Mouse (Mus musculus): ENCODE measurements around the gene Slc35g2. TPM values are rescaled to one million over a fixed set of nuclear protein-coding genes. Genes with fewer than 3 reads are reported as not detected.

Gene Slc35g2
- total RNA-seq, 2 experiments from 2014 or later, result 0.27 to 0.64 TPM

DNA sequence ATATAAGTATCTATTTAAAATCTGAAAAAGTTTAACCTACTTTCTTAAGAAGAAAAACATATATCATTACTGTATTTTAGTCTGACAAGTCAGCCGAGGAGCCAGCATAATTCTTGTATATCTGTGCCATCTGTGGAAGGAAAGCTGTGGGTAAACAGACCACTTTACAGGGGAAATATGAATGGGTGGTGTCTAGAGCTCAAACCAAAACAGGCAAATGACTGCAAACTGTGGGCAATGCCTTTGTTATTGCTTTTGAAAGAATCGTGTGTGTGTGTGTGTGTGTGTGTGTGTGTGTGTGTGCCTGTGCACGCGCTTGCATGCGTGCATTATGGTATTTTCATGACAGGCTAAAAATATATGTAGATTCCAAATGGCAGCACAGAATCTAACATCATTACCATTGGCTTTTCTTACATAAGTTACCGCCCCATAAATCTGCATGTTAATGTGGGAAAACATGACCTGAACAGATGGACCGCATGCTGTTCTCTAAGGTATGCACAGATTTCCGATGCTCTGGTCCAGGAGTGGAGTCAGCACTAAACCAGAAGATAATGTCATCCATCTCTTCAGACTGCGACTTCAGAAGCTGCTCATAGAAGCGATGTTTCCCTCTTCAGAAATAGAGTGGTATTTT lies 10.5 kb downstream of the Slc35g2 start:
- DNase-seq, result no peak
- intact Hi-C loops (cut with DNase I), result no loop called here

DNA sequence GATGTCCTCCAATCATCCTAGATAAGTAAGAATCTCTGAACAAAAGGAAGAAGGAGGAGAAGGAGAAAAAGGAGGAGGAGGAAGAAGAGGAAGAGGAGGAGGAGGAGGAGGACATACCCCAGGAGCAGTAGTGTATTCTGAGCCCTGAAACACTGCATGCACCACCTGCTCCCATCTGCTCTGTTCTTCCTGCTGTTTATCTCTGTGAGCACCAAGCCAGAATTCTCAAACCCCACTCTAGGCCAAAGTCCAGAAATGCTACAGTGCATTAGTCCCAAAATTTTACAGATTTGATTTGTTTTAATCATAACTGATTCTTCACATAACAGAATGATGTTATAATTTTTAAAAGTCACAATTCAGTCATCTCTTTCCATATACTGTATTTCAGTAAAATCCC lies 11.9 kb downstream of the Slc35g2 start:
- intact Hi-C loops (cut with DNase I), result no loop called here
- no peak for DNase-seq

DNA sequence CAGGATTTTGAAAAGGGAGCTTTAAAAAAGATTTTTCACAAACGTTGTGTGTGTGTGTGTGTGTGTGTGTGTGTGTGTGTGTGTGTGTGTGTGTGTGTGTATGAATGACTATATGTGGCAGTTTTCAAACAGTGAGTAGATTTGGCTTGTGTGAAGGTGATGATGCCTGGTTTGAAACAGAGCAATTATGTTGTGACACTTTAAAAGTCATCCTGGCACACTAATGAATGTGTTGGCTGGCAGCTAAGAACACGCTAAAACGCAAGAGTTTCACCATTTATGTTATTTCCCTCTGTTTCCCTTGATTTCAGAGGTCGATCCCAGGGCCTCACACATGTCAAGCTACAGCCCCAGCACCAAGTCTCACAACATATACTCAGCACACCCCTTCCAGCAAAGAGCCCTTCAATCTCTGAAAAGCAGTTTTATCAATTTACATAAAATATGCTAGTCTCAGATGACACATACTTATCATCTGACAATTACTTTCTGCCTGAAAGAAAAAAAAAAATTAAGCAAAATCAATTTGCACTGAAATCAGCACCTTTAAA lies 12.8 kb downstream of the Slc35g2 start:
- no peak for DNase-seq
- intact Hi-C loops (cut with DNase I), result no loop called here

DNA sequence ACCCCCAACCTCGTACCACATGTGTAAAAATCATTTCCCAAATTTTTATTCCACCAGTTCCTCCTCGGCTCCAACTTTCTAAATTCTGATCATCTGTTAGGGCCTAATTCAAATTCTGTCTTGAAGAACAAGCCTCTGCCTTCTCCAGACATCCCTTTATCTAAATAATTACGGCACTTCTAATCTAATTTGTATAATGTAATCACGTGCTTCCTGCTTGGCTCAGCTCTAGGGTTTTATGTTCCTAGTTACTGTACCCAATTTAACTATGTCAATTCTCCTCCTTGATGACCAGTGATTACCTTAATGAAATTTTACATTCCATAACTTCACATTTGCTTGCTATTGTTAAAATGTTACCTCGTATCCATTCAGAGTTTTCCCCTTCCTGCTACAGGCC lies 15.2 kb downstream of the Slc35g2 start:
- intact Hi-C loops (cut with DNase I), result no loop called here
- no peak for DNase-seq

DNA sequence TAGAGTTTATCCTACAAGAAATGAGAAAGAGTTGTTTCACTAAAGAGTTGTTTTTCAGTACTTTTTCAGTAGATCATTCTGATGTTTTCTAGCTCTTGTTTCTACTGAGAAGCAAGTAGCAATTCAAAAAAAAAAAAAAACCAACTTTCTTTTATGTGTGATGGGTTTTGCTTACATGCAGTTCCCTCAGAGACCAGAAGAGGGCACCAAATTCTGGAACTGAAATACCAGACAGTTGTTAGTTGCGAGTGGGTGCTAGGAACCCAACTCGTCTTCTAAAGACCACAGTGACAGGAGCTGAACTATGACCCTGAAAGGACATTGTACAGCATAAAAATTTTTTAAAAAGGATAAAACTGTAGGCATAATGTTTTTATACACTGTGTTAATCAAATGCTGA lies 22.6 kb downstream of the Slc35g2 start:
- DNase-seq, result no peak
- intact Hi-C loops (cut with DNase I), result loop anchor here (5.0 kb wide), 1 partner anchor 94 kb away; no protein-coding TSS in a partner anchor

DNA sequence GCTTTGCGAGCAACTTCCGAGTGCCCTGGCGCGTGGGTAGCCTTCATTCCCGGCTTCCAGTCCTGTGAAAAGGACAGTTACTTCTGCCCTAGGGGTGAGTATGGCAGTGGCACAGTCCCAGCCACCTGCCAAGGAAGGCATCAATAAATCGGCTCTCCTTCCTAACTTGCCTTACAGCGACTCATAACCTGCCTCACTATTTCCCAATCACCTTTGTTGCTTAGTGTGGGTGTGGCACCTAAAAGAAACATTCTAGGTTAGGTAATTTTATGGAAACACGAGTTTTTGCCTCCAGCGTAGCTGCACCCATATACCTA lies 24.3 kb downstream of the Slc35g2 start:
- intact Hi-C loops (cut with DNase I), result loop anchor here (5.0 kb wide), 1 partner anchor 96 kb away; no protein-coding TSS in a partner anchor
- DNase-seq, result no peak

DNA sequence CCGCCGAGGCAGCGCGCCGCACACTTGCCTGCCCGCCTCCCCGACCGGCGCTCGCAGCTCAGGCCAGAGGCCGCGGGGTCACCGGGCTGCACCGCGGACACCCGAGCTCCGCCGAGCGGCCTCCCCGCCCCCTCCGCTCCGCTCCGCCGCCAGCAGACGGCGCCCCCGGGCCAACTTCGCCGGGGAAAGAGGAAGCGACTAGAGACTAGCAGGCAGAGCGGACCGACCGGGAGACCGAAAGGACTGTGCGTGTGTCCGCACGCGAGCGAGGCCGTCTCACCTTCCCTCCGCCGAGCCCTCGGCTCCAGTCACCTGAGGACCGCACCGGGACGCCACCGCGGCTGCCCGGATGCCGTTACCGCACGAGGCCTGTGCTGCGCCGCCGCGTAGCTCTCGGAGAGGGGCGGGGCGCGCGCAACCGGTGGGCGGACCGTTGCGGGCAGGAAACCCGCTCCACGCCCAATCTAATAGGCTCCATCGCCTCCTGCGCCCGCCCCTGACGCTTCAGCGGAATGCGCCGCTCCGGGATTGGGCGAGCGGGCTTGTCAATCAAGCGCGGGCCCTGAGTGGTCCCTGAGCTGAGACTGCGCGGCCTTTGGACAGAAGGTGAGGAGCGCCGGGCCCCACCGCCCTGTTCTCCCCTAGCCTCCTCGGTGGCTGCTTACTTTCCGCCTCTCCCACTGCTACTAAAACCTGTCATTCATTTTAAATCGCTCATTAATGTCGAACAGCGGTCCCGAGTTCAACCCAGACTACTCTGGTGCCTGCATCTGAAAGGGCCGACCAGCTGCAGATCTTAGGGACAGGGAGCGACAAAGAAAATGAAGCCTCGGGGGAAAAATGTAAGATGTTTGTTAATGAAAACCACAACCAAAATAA lies 24.9 kb downstream of the Slc35g2 start, which contains the start of gene Nck1:
Gene Nck1 (minus strand): TSS at position 420 of the 879 bp plus-strand sequence.
- intact Hi-C loops (cut with DNase I), result loop anchor here (5.0 kb wide), 1 partner anchor 96 kb away; no protein-coding TSS in a partner anchor
- DNase-seq, result peak; percentile 98

DNA sequence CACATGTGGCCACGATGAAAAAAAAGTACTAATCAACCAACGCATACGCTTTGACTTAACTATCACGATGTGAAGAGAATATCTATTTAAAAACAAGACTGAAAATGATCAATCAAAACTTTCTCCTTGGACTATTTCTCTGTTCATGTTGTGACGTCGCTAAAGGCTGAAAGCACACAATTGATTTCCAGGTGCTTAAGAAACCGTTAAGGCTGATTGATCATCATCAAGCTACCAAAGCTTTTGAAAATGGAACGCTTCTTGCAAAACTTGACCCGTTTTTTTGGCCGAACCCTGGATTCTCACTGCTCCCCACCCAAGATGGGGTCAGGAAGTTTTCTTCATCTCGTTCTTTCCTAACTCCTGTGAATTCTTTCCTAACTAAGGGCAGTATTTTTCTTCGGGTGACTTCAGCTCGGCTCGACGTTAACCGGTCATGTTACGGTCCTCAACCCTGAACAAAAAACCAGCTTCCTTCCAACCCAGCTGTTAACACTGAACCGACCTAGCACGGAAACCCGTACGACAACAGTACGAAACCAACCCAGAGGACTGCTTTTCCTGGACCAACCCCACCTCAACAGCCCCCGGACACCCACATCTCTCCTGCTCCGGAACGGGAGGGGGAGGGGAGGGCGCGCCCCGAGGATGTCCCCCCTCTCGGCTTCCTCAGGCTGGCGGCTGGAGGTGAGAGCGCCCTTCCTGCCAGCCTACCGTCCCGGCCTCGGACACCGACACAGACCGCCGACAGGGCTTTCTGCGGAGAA lies 25.8 kb downstream of the Slc35g2 start:
- intact Hi-C loops (cut with DNase I), result loop anchor here (5.0 kb wide), 1 partner anchor 97 kb away; no protein-coding TSS in a partner anchor
- no peak for DNase-seq

DNA sequence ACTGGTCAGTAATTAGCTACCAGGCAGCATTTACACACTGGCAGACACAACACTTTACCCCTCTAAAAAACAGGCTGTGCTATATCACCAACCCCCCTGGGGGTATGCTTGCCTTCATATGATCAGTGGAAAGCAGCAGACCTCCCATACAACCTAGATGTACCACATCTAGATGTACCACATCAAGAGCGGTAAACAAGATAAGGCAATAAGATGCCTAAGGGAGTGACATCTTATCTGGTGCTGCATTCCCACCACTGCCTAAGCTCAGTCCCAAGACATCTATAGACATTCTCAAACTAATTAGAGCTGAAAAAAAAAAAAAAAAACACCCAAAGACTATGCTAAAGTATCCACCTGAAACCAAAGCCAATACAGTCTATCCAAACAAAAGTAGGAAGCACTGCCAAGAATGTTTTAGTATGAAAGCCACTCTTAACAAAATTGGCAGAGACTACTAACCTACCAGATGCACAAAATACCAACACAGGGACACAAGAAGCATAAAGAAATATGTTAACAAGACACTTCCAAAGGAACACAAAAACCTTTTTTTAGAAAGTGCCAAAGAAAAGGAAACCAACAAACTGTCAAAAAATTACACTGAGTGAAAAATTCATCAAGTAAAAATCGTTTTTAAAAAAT lies 35.1 kb downstream of the Slc35g2 start:
- intact Hi-C loops (cut with DNase I), result no loop called here

DNA sequence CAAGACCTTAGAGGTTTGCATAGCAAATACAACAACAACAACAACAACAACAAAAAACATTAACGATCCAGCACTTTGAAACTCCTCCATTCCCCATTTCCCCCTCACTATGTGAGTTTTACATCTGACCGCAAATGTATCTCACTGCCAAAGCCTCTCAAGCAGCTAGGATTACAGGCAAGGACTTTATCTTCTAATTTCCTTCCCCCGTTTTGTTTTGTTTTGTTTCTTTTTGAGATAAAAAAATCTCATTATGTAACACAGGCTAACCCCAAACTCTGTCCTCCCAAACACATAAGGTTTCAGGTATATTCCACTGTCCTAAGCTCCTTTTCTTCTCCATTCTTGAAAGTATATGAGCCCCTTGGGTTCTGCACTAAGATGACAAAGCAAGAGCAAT lies 36.2 kb downstream of the Slc35g2 start:
- DNase-seq, result no peak
- intact Hi-C loops (cut with DNase I), result no loop called here

More for the DNA sequence above, 35.1 kb downstream of the Slc35g2 start:
- no peak for DNase-seq

DNA sequence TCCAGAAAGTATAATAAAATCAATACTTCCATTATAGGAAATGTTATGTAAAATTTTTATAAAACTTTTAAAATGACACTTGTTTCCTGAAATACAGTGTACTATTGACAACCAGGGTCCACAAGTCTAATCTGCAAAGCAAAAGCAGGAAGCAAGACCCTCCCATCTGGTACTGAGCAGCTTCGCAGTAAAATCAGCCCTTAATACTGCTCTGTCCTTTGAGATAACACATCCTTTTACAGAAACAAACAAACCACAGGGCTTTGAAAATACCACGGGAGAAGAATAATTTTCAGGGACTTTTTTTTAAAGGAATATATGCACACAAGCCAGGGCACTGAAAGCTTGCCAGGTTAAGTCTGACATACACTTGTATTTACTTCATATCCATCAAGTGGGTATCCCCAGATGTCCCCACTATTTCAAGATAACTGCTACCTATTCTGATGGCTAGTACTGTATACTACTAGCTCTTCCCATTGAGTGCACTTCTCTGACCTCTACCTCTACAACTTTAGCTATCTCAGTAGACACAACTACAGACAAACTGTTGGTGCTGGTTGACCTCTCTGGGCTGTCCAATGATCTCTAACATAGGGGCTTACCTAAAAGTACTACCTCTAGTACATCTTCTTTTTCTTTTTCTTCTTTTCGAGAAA lies 37.9 kb downstream of the Slc35g2 start:
- intact Hi-C loops (cut with DNase I), result no loop called here
- DNase-seq, result no peak

DNA sequence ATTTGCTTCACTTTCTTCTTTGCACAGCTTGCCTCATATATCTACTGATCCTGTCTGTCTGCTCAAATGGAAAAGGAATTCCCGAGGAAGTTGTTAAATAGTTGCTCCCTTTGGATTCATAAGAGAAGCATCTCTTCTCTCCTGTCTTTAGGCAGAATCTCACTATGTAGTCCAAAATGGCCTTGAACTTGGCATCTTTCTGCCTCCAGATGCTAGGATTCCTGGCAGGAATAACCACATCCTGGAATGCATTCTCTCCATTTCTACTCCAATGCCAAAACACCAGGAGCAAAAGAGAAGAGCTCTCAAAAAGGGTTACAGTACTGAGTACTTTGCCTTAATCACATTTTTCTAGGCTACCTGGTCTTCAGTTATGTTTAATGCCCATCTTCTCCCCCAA lies 39.6 kb downstream of the Slc35g2 start:
- no peak for DNase-seq
- intact Hi-C loops (cut with DNase I), result no loop called here

DNA sequence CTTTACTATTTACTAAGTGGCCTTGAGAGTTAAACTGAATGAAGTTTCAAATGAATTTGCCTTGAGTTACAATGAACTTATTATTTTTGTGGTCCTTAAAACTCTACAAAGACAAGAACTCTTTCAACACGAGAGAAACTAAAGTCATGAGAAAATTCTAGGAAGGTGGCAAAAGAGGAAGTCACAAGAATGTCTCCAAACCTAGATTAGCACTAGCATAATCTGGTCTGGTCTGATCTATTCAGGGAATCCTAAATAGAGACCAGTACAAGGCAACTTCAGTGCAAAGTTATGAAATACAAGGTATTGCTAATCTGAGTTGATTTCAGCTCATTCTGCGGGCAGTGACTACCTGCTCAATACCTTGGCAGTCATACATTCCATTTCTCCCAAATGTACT lies 45.7 kb downstream of the Slc35g2 start:
- DNase-seq, result no peak
- intact Hi-C loops (cut with DNase I), result no loop called here

DNA sequence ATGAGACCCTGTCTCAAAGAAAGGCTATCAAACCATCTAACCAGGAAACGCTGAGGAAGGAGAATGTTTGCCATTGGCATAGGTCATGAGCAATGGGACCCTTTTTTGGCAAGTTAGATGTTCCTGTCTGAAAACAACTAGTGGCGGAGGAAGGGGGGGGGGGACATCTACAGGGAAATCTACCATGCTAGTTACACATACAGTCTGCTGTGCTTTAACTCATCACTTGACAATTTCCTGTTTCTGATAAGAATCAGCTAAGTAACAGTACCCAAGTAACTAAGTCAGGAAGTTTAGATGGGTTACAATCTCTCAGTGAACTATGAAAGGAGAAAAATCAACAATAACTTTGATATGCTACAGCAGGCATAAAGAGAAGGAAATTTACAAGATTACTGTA lies 48.9 kb downstream of the Slc35g2 start:
- no peak for DNase-seq
- intact Hi-C loops (cut with DNase I), result loop anchor here (5.0 kb wide), 1 partner anchor 395 kb away; no protein-coding TSS in a partner anchor

DNA sequence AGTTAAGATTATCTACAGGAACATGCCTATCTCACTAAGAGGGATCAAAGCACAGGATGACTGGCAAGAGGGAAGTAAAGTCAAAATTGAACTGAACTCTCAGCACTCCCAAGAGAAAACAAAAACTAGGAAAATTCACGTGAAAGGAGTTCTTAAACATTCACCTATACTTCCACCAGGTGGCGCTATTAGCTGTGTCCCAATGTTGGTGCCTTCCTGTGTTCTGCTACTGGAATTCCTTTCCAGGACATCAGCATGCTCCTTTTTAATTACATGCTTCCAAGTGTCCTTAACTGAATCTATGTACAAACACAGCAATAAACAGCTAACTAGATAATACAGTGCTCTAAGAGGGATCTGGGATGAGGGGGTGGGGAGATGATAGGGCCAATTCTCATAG lies 50.3 kb downstream of the Slc35g2 start:
- peak in 1 of 2 experiments; percentile 30 for DNase-seq
- intact Hi-C loops (cut with DNase I), result loop anchor here (2.0 to 5.0 kb wide), 2 partner anchors 122 to 397 kb away; no protein-coding TSS in a partner anchor

DNA sequence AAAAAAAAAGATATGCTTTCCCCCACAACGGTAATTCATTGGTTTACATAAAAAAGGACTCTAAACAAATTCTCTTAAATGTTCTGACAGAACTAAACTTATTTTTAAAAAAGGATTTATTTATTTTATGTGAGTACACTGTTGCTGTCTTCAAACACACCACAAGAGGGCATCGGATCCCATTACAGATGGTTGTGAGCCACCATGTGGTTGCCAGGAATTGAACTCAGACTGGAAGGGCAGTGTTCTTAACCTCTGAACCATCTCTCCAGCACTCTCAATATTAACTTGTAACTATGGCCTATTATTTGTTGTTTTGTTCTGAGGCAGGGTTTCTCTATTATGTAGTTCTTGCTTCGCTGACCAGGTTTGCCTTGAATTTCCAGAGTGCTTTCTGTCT lies 50.9 kb downstream of the Slc35g2 start:
- DNase-seq, result no peak
- intact Hi-C loops (cut with DNase I), result loop anchor here (2.0 to 5.0 kb wide), 2 partner anchors 123 to 397 kb away; no protein-coding TSS in a partner anchor

DNA sequence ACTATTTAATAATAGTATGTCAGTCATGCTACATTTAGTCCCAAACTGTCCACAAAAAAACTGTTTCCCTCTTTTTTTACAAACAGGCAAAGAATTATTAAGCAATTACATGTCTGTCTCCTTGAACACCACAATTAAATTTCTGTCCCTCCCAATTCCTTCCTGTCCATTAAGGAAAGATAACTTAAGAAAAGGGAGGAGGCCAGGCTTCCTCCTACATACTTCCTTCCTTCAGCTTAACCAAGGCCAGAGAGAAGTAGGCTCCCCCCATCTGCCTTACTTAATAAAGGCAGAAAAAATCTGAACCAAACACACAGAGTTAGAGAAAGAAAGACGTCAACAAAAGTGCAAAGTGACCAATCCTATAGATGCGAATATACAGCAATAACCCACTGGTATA lies 63.3 kb downstream of the Slc35g2 start:
- intact Hi-C loops (cut with DNase I), result no loop called here

DNA sequence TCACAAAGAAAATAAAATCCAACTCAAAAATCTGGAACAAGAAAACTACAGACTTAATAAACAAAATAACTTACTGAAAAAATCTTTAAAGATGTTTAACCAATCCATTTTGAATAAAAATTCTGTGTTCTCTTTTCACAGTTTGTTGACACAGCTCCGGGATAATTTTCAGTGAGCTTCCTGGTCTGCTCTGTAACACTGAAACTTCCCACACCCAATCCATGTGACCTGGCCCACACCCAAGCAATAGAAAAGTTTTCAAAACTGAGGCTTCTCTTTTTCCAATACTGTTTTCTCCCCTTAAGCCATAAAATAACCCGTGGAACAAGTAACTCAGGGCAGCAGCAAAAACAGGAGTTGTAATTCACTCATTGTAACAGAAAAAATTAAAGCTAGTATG lies 64.2 kb downstream of the Slc35g2 start:
- intact Hi-C loops (cut with DNase I), result no loop called here
- DNase-seq, result peak; percentile 50 to 68

More for the DNA sequence above, 63.3 kb downstream of the Slc35g2 start:
- DNase-seq, result no peak

DNA sequence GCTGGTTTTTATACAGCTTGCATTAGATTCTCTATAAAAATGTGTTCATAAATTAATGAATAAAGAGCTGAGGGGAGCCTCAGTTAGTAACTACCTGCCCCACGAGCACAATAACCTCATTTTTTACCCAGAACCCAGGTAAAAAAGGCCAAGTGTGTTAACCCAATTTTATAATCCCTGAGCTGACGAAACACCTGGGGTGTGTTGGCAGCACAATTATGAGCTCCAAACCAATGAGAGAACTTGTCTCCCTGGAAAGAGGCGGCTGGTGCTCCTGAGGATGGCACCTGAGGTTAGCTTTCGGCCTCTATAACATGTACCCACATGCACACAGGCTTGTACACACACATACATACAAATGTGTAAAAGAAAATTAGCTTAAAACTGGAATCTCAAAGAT lies 65.4 kb downstream of the Slc35g2 start:
- intact Hi-C loops (cut with DNase I), result no loop called here
- DNase-seq, result no peak
